Mouse (Mus musculus) lung, postnatal 36 days (tissue): ENCODE data around the gene Gm10447.
A peak's percentile ranks its signal among the peaks of the same experiment; 100 is the strongest.

Experiments
- DNase-seq: peaks from one replicate; pipeline ENCODE4 v3.0.0; 2022; ENCODE audit warnings: mixed read lengths

The Gm10447 gene

GRCm38 (mm10) chr11:53478383-53479170, 21.7 kb upstream of the Gm10447 start:
- DNase-seq: no peak

GRCm38 (mm10) chr11:53477833-53478232, 20.9 kb upstream of the Gm10447 start:
- DNase-seq: no peak

GRCm38 (mm10) chr11:53475620-53476019, 18.7 kb upstream of the Gm10447 start:
- no peak for DNase-seq

- DNase-seq: no peak
Measured at GRCm38 (mm10) chr11:53472709-53473108, 15.8 kb upstream of the Gm10447 start.

GRCm38 (mm10) chr11:53469968-53470695, 13.2 kb upstream of the Gm10447 start, which contains the start of gene Gm9837:
Gene Gm9837, minus strand, starts transcription at chr11:53470479.
- DNase-seq: peak; percentile 94

GRCm38 (mm10) chr11:53469294-53469967, 12.5 kb upstream of the Gm10447 start:
- no peak for DNase-seq

- peak; percentile 78 for DNase-seq
Measured at GRCm38 (mm10) chr11:53466231-53466971, 9.5 kb upstream of the Gm10447 start.

GRCm38 (mm10) chr11:53463551-53464424, 6.9 kb upstream of the Gm10447 start:
- DNase-seq: no peak

GRCm38 (mm10) chr11:53461727-53462126, 4.8 kb upstream of the Gm10447 start:
- no peak for DNase-seq

GRCm38 (mm10) chr11:53460192-53460591, 3.3 kb upstream of the Gm10447 start:
- no peak for DNase-seq

GRCm38 (mm10) chr11:53458996-53459395, 2.1 kb upstream of the Gm10447 start:
- DNase-seq: no peak

- peak; percentile 35 for DNase-seq
Measured at GRCm38 (mm10) chr11:53457372-53457954, 553 bp upstream of the Gm10447 start.

GRCm38 (mm10) chr11:53453031-53453430, 3.9 kb downstream of the Gm10447 start:
- DNase-seq: no peak

- DNase-seq: no peak
Measured at GRCm38 (mm10) chr11:53452396-53452795, 4.5 kb downstream of the Gm10447 start.

GRCm38 (mm10) chr11:53451361-53451760, 5.5 kb downstream of the Gm10447 start:
- DNase-seq: no peak

- no peak for DNase-seq
Measured at GRCm38 (mm10) chr11:53450070-53450705, 6.7 kb downstream of the Gm10447 start.

- DNase-seq: no peak
Measured at GRCm38 (mm10) chr11:53448529-53448928, 8.4 kb downstream of the Gm10447 start.

- DNase-seq: no peak
Measured at GRCm38 (mm10) chr11:53447996-53448395, 8.9 kb downstream of the Gm10447 start.

GRCm38 (mm10) chr11:53446183-53446582, 10.7 kb downstream of the Gm10447 start:
- no peak for DNase-seq

- DNase-seq: no peak
Measured at GRCm38 (mm10) chr11:53445562-53445961, 11.3 kb downstream of the Gm10447 start.

GRCm38 (mm10) chr11:53443861-53444260, 13.0 kb downstream of the Gm10447 start:
- DNase-seq: peak; percentile 77
